Mouse (Mus musculus) hindbrain, embryonic 10.5 days (tissue): ENCODE measurements around the gene Alk. TPM values are rescaled to one million over a fixed set of nuclear protein-coding genes. Genes with fewer than 3 reads are reported as not detected.

Experiments
- DNase-seq: peaks from one replicate; pipeline ENCODE4 v3.0.0-alpha.2; 2017; ENCODE audit warnings: low spot score
- H3K27ac ChIP-seq: fragments of 300-500 bp; sonication (generic); 2 replicates; pipeline ENCODE4 v1.5.1; 2016; ENCODE audit warnings: mild to moderate bottlenecking, moderate library complexity
- H3K27me3 ChIP-seq: fragments of 300-500 bp; sonication (generic); 2 replicates; pipeline ENCODE4 v1.6.1; 2016; ENCODE audit warnings: mild to moderate bottlenecking; ENCODE audit not compliant: poor library complexity, insufficient read depth, severe bottlenecking
- H3K36me3 ChIP-seq: fragments of 300-500 bp; sonication (generic); 2 replicates; pipeline ENCODE4 v1.6.1; 2016; ENCODE audit warnings: mild to moderate bottlenecking, moderate library complexity
- H3K4me1 ChIP-seq: fragments of 300-500 bp; sonication (generic); replicated peaks from 2 replicates; pipeline ENCODE4 v1.6.1; 2016; ENCODE audit warnings: mild to moderate bottlenecking
- H3K4me3 ChIP-seq: fragments of 300-500 bp; sonication (generic); 2 replicates; pipeline ENCODE4 v1.5.1; 2016; ENCODE audit warnings: mild to moderate bottlenecking, moderate library complexity
- H3K9me3 ChIP-seq: fragments of 300-500 bp; sonication (generic); 2 replicates; pipeline ENCODE4 v1.6.1; 2016; ENCODE audit warnings: mild to moderate bottlenecking, moderate library complexity
- WGBS: fragments of 180-500 bp; shearing (Covaris S2); methylation state at CpG from one replicate; pipeline ENCODE4 v1.1.7; 2016; 5-methylcytosine and 5-hydroxymethylcytosine counted together
- polyA plus RNA-seq: library from polyadenylated mRNA; unstranded; fragments of >200 nt; fragmentation: Nextera tagmentation; extraction: Ambion mirVana; gene quantifications from 2 replicates; pipeline ENCODE4 v1.2.1, GENCODE M21; 2016

The Alk gene
- polyA plus RNA-seq, 1 experiment from 2014 or later, result 0.27 TPM

DNA sequence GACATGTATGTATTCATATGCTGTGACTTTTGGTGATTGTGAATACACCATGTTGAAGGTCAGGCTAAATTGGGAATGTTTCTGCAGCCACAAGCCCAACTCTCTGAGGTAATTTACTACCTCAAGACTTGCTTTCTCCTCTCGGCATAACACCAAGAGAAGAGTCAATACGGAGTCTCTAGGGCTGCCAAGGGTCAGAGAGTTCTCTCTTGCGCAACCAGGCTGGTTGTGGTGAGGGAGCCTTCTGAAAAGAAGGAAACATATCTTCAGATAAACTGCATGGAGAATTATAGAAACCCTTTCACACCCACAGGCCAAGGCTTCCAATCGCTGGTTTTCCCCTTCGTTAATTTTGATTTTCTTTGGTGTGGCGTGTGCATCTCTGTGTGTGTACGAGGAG is 649.4 kb downstream of the Alk start:
- Histone ChIP-seq H3K4me1 (0 out of 2 replicates have a peak, but pooled peaks cover 10% of the 10 kb centered on the region), H3K27me3 (no peaks in the 10 kb centered on the region), H3K27ac (no peak overlapping the region), H3K9me3 (no peaks in the 10 kb centered on the region), H3K4me3 (no peak overlapping the region), H3K36me3 (no peaks in the 10 kb centered on the region)
- DNase-seq, result no peak
- WGBS, result 87% methylated on average over 7 of the region's 7 CpGs

DNA sequence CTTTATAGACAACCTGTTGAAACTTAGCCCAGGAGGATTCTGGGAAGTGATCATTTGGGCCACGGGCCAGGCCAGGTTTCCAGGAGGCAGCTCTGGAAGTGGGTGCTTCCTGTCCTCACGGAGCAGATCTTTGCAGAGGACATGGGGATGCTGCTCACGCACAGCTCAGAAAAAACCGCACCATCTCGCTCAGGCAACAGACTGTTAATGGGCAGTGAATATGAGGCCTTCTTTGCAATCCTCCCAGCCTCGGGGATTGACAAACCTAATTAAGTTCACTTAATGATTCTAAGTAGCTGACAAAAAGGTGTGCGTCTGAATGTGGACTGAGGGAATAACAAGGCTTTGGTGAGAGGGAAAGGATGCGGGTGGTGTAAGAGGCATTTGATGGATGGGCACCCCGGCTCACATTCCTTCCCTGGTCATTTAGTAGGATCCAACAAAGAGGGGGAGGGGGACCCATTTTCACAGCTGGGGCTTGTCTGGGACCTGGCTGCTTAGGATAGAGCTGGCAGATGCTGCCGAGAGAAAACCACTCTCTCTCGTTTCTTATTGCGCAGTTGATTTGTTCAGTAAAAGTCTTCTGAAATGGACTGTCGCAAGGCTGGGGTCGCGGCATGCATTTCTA is 650.1 kb downstream of the Alk start:
- Histone ChIP-seq H3K27ac (no peak overlapping the region), H3K4me3 (no peak overlapping the region), H3K9me3 (no peaks in the 10 kb centered on the region), H3K36me3 (no peaks in the 10 kb centered on the region), H3K4me1 (0 out of 2 replicates have a peak, but pooled peaks cover 10% of the 10 kb centered on the region), H3K27me3 (no peaks in the 10 kb centered on the region)
- DNase-seq, result peak; percentile 25
- WGBS, result 71% methylated on average over 15 of the region's 15 CpGs

GRCm38 (mm10) chr17:71950968-71951367 is 653.5 kb downstream of the Alk start:
- no peaks in the 10 kb centered on the region for H3K9me3 ChIP-seq
- H3K36me3 ChIP-seq, result no peaks in the 10 kb centered on the region
- no peak overlapping the region for H3K4me3 ChIP-seq
- no peaks in the 10 kb centered on the region for H3K27me3 ChIP-seq
- DNase-seq, result no peak
- peaks cover 33% of the 10 kb centered on the region for H3K4me1 ChIP-seq
- WGBS, result 52% methylated on average over 5 of the region's 5 CpGs
- no peak overlapping the region for H3K27ac ChIP-seq

- H3K36me3 ChIP-seq, result no peaks in the 10 kb centered on the region
- no peak for DNase-seq
- no peaks in the 10 kb centered on the region for H3K27me3 ChIP-seq
- no peak overlapping the region for H3K4me3 ChIP-seq
- peaks cover 26% of the 10 kb centered on the region for H3K4me1 ChIP-seq
- no peaks in the 10 kb centered on the region for H3K9me3 ChIP-seq
- WGBS, result 78% methylated on average over 5 of the region's 5 CpGs
- H3K27ac ChIP-seq, result no peak overlapping the region
Observed at GRCm38 (mm10) chr17:71948687-71949086, 655.7 kb downstream of the Alk start.

DNA sequence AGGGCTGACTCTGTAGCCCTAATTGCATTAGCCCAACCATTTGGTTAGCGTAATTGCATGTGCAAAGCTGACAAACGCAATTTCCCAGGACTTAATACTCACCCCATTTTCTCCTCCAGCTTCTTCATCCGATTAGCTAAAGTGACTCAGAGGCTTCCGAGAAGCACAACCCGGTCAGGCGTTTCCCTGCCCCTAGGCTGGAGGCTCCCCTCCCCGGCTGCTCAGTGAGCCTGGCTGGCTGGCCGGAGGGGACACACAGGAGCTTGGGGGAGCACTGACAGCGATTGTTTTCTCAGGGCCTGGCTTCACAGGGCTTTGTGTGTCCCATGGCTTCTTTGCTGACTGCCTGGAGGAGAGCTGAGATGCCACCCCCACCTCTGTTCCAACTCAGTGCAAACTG is 657.0 kb downstream of the Alk start:
- Histone ChIP-seq H3K27ac (peak overlapping the region; percentile 46; the same call in 1 of the 2 replicates), H3K9me3 (no peaks in the 10 kb centered on the region), H3K27me3 (no peaks in the 10 kb centered on the region), H3K36me3 (no peaks in the 10 kb centered on the region), H3K4me3 (no peak overlapping the region), H3K4me1 (peaks cover 26% of the 10 kb centered on the region)
- DNase-seq, result peak; percentile 25
- 12% methylated on average over 9 of the region's 9 CpGs for WGBS

DNA sequence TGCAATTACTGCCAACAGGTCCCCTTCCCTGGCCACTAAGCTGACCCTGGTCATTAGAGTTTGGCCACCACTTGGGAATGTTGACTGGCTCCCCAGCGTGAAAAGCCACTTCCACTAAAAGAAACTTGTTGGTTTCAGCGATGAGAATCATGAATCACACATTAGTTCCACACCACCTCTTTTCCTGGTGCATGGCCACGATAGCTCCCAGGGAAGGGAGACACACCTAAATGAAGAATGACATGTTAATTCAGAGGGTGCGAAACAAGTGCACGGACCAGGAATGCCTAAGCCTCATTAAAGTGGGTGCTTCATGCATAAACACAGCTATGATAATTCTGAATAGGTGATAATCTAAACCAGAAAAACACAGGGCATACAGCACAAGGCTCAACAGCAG is 660.4 kb downstream of the Alk start:
- Histone ChIP-seq H3K27ac (no peak overlapping the region), H3K4me1 (peaks cover 28% of the 10 kb centered on the region), H3K27me3 (no peaks in the 10 kb centered on the region), H3K36me3 (no peaks in the 10 kb centered on the region), H3K4me3 (no peak overlapping the region), H3K9me3 (no peaks in the 10 kb centered on the region)
- no peak for DNase-seq
- 84% methylated on average over 5 of the region's 5 CpGs for WGBS

- H3K27ac ChIP-seq, result no peak overlapping the region
- no peak overlapping the region for H3K4me3 ChIP-seq
- H3K9me3 ChIP-seq, result no peaks in the 10 kb centered on the region
- no peaks in the 10 kb centered on the region for H3K27me3 ChIP-seq
- no peaks in the 10 kb centered on the region for H3K36me3 ChIP-seq
- H3K4me1 ChIP-seq, result peaks cover 9% of the 10 kb centered on the region
- DNase-seq, result no peak
Observed at GRCm38 (mm10) chr17:71942052-71942451, 662.4 kb downstream of the Alk start.

GRCm38 (mm10) chr17:71941436-71941835 is 663.0 kb downstream of the Alk start:
- H3K27me3 ChIP-seq, result no peaks in the 10 kb centered on the region
- H3K36me3 ChIP-seq, result no peaks in the 10 kb centered on the region
- no peak overlapping the region for H3K4me3 ChIP-seq
- H3K27ac ChIP-seq, result 0 out of 2 replicates have a peak overlapping the region, but pooled peaks have one; percentile 5
- no peaks in the 10 kb centered on the region for H3K9me3 ChIP-seq
- no peak for DNase-seq
- 55% methylated on average over 6 of the region's 6 CpGs for WGBS
- H3K4me1 ChIP-seq, result peaks cover 7% of the 10 kb centered on the region; the same call in 1 of the 2 replicates

- Histone ChIP-seq H3K36me3 (no peaks in the 10 kb centered on the region), H3K4me1 (peaks cover 14% of the 10 kb centered on the region), H3K4me3 (no peak overlapping the region), H3K9me3 (no peaks in the 10 kb centered on the region), H3K27ac (no peak overlapping the region), H3K27me3 (no peaks in the 10 kb centered on the region)
- DNase-seq, result no peak
Observed at GRCm38 (mm10) chr17:71936681-71937080, 667.7 kb downstream of the Alk start.

- DNase-seq, result no peak
- H3K36me3 ChIP-seq, result no peaks in the 10 kb centered on the region
- H3K4me3 ChIP-seq, result no peak overlapping the region
- no peaks in the 10 kb centered on the region for H3K9me3 ChIP-seq
- H3K27me3 ChIP-seq, result no peaks in the 10 kb centered on the region
- H3K4me1 ChIP-seq, result peaks cover 8% of the 10 kb centered on the region
- 93% methylated on average over 10 of the region's 10 CpGs for WGBS
- H3K27ac ChIP-seq, result no peak overlapping the region
Observed at GRCm38 (mm10) chr17:71935837-71936236, 668.6 kb downstream of the Alk start.

- 59% methylated on average over 3 of the region's 3 CpGs for WGBS
- no peak for DNase-seq
- peaks cover 7% of the 10 kb centered on the region; the same call in 1 of the 2 replicates for H3K4me1 ChIP-seq
- no peaks in the 10 kb centered on the region for H3K9me3 ChIP-seq
- H3K36me3 ChIP-seq, result no peaks in the 10 kb centered on the region
- no peak overlapping the region for H3K4me3 ChIP-seq
- no peaks in the 10 kb centered on the region for H3K27me3 ChIP-seq
- no peak overlapping the region for H3K27ac ChIP-seq
Observed at GRCm38 (mm10) chr17:71935336-71935735, 669.1 kb downstream of the Alk start.

DNA sequence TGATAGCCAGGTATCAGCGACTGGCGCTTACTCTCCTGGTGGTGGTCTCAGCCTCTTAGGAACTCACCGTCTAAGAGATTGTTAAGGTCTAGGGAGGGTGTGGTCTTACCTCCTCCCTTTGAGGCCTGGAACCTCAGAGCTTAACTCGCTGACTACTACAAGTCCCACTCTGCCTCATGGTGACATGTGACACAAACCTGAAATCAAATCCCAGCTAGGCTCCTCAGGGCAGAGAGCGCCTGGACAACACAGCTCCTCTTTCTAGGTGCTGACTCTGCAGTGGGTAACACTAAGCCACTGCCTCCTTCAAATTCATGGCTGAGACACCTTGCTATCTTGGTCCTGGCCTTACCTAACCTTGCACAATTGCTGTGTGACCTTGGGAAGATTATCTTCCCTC is 689.5 kb downstream of the Alk start:
- no peaks in the 10 kb centered on the region for H3K36me3 ChIP-seq
- 78% methylated on average over 5 of the region's 5 CpGs for WGBS
- H3K27me3 ChIP-seq, result no peaks in the 10 kb centered on the region
- H3K27ac ChIP-seq, result no peak overlapping the region
- no peak for DNase-seq
- peaks cover 8% of the 10 kb centered on the region; the same call in 1 of the 2 replicates for H3K4me1 ChIP-seq
- H3K9me3 ChIP-seq, result no peaks in the 10 kb centered on the region
- no peak overlapping the region for H3K4me3 ChIP-seq

DNA sequence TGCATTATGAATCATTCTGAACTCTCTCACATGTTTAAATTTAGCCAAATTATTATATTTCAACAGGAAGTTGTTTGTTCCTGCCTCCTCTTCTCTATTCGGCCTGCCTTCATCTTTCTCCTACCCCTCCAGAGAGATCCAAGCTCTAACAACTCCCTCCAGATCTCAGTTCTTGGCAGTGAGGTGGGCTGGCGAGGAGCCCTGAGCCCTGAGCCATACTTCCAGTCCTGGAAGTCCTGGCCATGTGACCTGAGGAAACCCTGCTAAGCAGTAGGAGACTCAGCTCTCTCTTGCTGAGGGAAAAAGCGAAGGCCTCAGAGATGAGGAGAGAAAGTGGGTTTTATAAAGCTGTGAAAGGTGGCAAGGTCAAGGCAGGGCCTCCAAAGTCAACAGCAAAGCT is 689.9 kb downstream of the Alk start:
- no peaks in the 10 kb centered on the region for H3K36me3 ChIP-seq
- no peaks in the 10 kb centered on the region for H3K27me3 ChIP-seq
- H3K27ac ChIP-seq, result no peak overlapping the region
- no peak overlapping the region for H3K4me3 ChIP-seq
- peaks cover 8% of the 10 kb centered on the region; the same call in 1 of the 2 replicates for H3K4me1 ChIP-seq
- H3K9me3 ChIP-seq, result no peaks in the 10 kb centered on the region
- 86% methylated on average over 3 of the region's 3 CpGs for WGBS
- DNase-seq, result no peak

DNA sequence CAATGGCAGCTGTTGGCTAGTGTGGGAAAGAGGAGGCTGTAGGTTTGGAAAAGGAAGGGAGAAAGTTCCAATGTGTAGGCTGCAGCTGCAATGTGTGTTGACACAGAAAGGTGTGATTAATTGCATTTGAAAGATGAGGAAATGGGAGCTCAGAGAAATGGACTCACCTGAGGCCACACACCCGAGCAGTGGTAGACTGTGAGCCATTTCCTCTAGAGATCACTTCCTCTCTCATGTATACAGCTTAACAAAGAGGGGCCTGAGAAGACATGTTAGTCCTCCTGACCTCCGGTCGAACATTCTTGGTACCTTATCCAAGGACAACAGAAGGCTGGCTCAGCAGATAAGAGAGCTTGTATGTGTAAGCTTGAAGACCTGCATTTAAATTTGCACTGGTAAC is 691.2 kb downstream of the Alk start:
- no peak for DNase-seq
- Histone ChIP-seq H3K27me3 (no peaks in the 10 kb centered on the region), H3K36me3 (no peaks in the 10 kb centered on the region), H3K27ac (no peak overlapping the region), H3K9me3 (no peaks in the 10 kb centered on the region), H3K4me1 (peaks cover 8% of the 10 kb centered on the region; the same call in 1 of the 2 replicates), H3K4me3 (no peak overlapping the region)
- WGBS, result 78% methylated on average over 3 of the region's 3 CpGs
